Mouse (Mus musculus) monocyte, adult 5-6 weeks (primary cell): ENCODE measurements around the gene Asb10. TPM values are rescaled to one million over a fixed set of nuclear protein-coding genes. Genes with fewer than 3 reads are reported as not detected.
"Not testable (repeated sequence)": the region's sequence is repeated elsewhere in the genome, so short reads cannot be mapped to it uniquely, and the experiment has no call there.

Source experiments
- ATAC-seq: fragments of 153-309, 156-312 bp; replicated peaks from 2 replicates; pipeline ENCODE4 v1.8.0; 2017; ENCODE audit warnings: mild to moderate bottlenecking; ENCODE audit not compliant: low TSS enrichment, insufficient number of reproducible peaks, severe bottlenecking, poor library complexity, low FRiP score
- total RNA-seq: library from RNA; stranded (forward); fragments of 200-1000, 200-491, 200-594 nt; gene quantifications from 3 replicates; pipeline ENCODE4 v1.2.3, GENCODE M21; 2017

Gene Asb10
- total RNA-seq = not detected in 3 replicates

DNA sequence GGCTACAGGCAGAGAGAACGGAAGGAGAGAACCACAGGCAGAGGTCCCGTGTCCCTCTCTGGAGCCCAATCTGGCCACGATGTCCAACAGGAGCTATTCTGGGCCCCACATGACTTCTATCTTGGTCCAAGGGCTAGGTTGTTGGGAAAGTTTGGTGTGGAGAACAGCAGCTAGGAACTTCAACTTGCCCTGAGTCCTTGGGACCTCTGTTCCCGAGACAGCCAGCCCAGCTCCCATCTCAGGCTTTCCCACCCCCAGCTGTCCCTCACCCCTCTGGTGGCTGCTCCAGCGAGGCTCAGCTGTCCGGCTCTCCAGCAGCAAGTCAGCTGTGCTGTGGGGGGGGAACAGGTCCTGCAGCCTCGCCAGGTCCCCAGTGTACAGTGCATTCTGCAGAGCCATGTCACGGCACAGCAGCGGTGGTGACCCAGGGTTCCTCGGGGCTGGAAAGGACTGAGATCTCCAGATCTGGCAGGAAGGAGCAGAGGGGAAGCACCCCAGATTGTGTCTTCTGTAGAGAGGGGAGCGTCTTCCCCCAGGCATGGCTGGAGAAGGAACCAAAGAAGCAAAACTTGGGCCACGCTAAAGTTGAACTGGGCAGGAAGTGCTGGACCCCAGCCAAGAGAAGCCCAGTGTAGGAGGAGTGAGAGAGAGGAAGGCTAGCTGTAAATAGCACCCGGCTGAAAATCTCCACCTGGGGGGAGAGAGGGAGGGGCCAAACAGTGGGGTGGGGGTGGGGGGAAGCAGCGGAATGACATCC lies at the start of gene Asb10:
Asb10 (minus strand) TSS at position 592 of the 757 bp plus-strand sequence.
- no peak for ATAC-seq

DNA sequence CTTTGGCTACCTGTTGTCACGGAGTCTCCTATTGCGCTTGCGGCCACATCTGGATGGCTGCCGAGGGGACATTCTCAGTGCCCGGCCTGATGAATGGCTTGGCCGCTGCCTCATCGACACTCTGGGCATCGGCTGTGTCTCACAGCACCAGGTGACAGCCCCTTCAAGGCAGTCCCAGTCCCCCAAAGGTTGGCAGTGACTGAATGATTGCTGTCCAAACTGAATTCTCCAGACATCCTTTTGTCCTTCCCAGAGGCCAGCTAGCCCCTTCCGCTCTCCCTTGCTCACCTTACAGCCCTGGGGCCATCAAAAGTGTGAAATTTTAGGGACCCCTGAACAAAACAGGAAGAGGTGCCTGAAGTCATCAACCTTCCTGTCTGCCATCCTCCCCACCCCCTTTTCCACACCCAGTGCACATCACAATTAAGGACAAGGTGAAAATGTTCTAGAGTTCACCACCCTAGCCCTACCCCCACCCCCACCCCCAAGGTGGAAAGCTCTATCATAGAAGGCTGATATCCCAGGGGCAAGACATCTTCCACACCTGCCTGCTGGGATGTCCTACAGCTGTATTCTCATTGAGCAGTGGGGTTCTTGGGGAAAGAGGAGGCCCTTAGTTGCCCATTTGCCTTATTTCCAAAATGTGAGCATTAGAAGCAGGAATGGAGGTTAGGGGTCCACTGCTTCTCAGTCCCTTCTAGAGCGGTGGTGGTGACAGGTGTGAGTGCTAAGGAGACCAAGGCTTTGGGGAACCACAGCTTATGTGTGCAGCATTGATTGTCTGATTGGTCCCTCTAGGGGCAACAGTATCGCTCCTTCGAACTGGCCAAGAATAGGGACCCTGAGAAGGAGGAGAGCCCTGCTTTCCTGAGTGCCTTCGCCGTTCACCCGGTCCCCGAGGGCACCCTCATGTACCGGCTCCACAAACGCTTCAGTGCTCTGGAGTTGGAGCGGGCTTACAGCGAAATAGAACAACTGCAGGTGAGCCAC lies 49.0 kb upstream of the Asb10 start:
- no peak for ATAC-seq

- ATAC-seq = no peak
Measured at GRCm38 (mm10) chr5:24587200-24587577, 46.4 kb upstream of the Asb10 start.

DNA sequence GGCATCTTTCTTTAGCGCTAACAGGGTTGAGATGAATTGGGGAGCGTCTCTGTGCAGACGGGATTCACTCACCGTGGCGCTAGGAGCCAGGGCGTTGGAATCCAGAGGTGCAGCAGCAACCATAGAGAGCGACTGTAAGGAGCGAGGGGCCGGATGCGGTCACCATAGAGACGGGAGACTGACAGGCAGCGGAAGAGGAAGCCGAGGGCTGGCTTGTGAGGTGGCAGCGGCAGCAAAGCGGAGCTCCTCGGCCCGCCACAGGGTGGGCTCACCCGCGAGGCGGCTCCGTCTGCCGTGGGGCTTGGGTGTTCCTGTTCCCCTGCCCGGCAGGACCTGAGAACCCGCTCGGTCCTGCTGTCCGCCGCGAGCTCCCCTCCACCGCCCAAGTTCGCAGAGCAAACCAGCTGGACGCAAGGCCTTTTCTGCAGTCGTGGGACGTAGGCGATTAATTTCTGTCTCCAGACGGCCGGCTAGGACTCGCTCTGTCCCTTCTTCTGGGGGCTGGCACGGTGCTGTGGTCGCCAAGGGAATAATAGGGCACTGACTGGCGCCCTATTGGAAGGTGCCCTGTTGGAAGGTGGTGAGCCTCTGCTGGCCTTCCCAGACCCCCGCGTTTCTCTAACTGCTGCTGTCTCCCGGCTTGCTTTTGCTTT lies 45.9 kb upstream of the Asb10 start, which contains the start of gene Chpf2:
Chpf2 (plus strand) TSS at position 195 of the 653 bp plus-strand sequence.
- ATAC-seq = peak; percentile 90

- ATAC-seq = no peak
Measured at GRCm38 (mm10) chr5:24586106-24586505, 45.3 kb upstream of the Asb10 start.

- no peak for ATAC-seq
Measured at GRCm38 (mm10) chr5:24578109-24578963, 37.6 kb upstream of the Asb10 start.

GRCm38 (mm10) chr5:24577183-24577929 lies 36.6 kb upstream of the Asb10 start, which contains the start of gene Abcf2:
Abcf2 (minus strand) TSS chr5:24577467.
- ATAC-seq = peak; percentile 91

GRCm38 (mm10) chr5:24576801-24577182 lies 36.0 kb upstream of the Asb10 start:
- 0 out of 2 replicates have a peak, but pooled peaks have one; percentile 6 for ATAC-seq

- no peak for ATAC-seq
Measured at GRCm38 (mm10) chr5:24575948-24576347, 35.2 kb upstream of the Asb10 start.

DNA sequence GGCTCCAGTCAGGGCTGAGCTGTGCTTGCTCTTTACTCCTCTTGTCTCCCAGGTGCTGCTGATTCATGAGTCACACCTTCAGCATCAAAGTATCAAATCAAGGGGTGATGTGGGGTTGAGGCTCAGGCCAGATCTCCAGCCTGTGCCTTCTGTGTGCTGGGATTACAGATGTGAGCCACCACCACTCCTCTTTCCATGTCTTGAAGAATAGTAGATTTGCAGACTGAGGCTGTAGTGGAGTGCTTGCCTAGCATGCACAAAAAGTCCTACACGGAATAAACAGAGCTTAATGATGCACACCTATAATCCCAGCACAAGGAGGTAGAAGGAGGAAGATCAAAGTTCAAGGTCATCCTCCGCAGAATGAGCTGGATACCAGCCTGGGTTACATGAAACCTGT lies 15.9 kb upstream of the Asb10 start, which contains the start of gene 4931409K22Rik:
4931409K22Rik (minus strand) TSS at position 101 of the 400 bp plus-strand sequence.
- no peak for ATAC-seq

DNA sequence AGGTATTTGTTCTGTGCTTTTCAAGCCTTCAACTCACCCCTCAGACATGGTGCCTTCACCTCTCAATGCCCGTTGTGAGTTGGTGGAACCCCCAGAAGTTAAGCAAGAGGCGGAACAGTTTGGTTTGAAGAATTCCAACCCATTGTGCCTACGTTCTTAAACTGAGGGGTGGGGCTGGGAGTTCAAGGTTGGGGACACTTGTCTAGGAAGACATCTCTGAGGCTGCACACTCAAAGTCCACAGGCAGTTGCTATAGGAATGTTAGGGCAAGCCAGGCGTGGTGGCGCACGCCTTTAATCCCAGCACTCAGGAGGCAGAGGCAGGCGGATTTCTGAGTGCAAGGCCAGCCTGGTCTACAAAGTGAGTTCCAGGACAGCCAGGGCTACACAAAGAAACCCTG lies 14.6 kb upstream of the Asb10 start:
- ATAC-seq = not testable (repeated sequence)

GRCm38 (mm10) chr5:24553621-24554244 lies 13.0 kb upstream of the Asb10 start:
- no peak for ATAC-seq

GRCm38 (mm10) chr5:24551317-24551688 lies 10.5 kb upstream of the Asb10 start:
- no peak for ATAC-seq

GRCm38 (mm10) chr5:24550598-24551316 lies 10.0 kb upstream of the Asb10 start:
- ATAC-seq = no peak

- ATAC-seq = no peak
Measured at GRCm38 (mm10) chr5:24542643-24543042, 1.9 kb upstream of the Asb10 start.

- ATAC-seq = no peak
Measured at GRCm38 (mm10) chr5:24541144-24541569, 379 bp upstream of the Asb10 start.
